Mouse (Mus musculus) midbrain, postnatal 0 days (tissue): Measurements from ENCODE around the gene Vav1. TPM values are rescaled to one million over a fixed set of nuclear protein-coding genes. Genes with fewer than 3 reads are reported as not detected.

Experiments used
- ATAC-seq: fragments of 200-750 bp; cut with Nextera tagmentation; 2 replicates; pipeline ENCODE4 v1.8.0; 2017; ENCODE audit warnings: moderate number of reproducible peaks, mild to moderate bottlenecking, moderate TSS enrichment, moderate library complexity; ENCODE audit not compliant: low FRiP score
- DNase-seq: peaks from one replicate; pipeline ENCODE4 v3.0.0-alpha.2; 2015; ENCODE audit warnings: low spot score
- H3K27ac ChIP-seq: fragments of 300-500 bp; sonication (generic); 2 replicates; pipeline ENCODE4 v1.5.1; 2014; ENCODE audit warnings: low read depth, mild to moderate bottlenecking, low read length, mixed read lengths
- H3K27me3 ChIP-seq: fragments of 300-500 bp; sonication (generic); 2 replicates; pipeline ENCODE4 v1.6.1; 2014; ENCODE audit warnings: low read length, control low read depth, mixed read lengths; ENCODE audit not compliant: insufficient read depth
- H3K36me3 ChIP-seq: fragments of 300-500 bp; sonication (generic); 2 replicates; pipeline ENCODE4 v1.6.1; 2014; ENCODE audit warnings: low read length, control low read depth, mixed read lengths; ENCODE audit not compliant: insufficient read depth
- H3K4me1 ChIP-seq: fragments of 300-500 bp; sonication (generic); 2 replicates; pipeline ENCODE4 v1.6.1; 2014; ENCODE audit warnings: mild to moderate bottlenecking, control low read depth, antibody characterized with exemption, low read length, mixed read lengths; ENCODE audit not compliant: insufficient read depth
- H3K4me2 ChIP-seq: fragments of 300-500 bp; sonication (generic); 2 replicates; pipeline ENCODE4 v1.6.1; 2014; ENCODE audit warnings: low read depth, mild to moderate bottlenecking, low read length, mixed read lengths; ENCODE audit not compliant: poor library complexity, severe bottlenecking
- H3K4me3 ChIP-seq: fragments of 300-500 bp; sonication (generic); 2 replicates; pipeline ENCODE4 v1.5.1; 2014; ENCODE audit warnings: low read depth, mild to moderate bottlenecking, low read length, moderate library complexity
- H3K9ac ChIP-seq: fragments of 300-500 bp; sonication (generic); replicated peaks from 2 replicates; pipeline ENCODE4 v1.6.1; 2014; ENCODE audit warnings: mild to moderate bottlenecking, low read length, moderate library complexity, mixed read lengths; ENCODE audit not compliant: poor library complexity, severe bottlenecking
- H3K9me3 ChIP-seq: fragments of 300-500 bp; sonication (generic); 2 replicates; pipeline ENCODE4 v1.6.1; 2016; ENCODE audit warnings: low read length, control low read depth
- CTCF ChIP-seq: IDR thresholded peaks from 2 replicates; pipeline ENCODE4 v1.5.1; 2016; ENCODE audit warnings: antibody characterized with exemption, mild to moderate bottlenecking
- WGBS: fragments of 180-500 bp; shearing (Covaris S2); extraction: QIAGEN DNeasy Blood & Tissue Kit; methylation state at CpG from one replicate; pipeline ENCODE4 v1.1.7; 2014; 5-methylcytosine and 5-hydroxymethylcytosine counted together
- polyA plus RNA-seq: library from polyadenylated mRNA; unstranded; fragments of >200 nt; fragmentation: Nextera tagmentation; extraction: Ambion mirVana; gene quantifications from 2 replicates; pipeline ENCODE4 v1.2.1, GENCODE M21; 2015
- total RNA-seq: library from RNA; depleted of rRNA; stranded (reverse); fragments of >200 nt; gene quantifications from 2 replicates; pipeline ENCODE4 v1.2.3, GENCODE M21; 2014; rRNA removed

Gene Vav1
- total RNA-seq (1.5 and 2.7 TPM in 2 replicates), polyA plus RNA-seq (1.7 and 2.0 TPM in 2 replicates)

DNA sequence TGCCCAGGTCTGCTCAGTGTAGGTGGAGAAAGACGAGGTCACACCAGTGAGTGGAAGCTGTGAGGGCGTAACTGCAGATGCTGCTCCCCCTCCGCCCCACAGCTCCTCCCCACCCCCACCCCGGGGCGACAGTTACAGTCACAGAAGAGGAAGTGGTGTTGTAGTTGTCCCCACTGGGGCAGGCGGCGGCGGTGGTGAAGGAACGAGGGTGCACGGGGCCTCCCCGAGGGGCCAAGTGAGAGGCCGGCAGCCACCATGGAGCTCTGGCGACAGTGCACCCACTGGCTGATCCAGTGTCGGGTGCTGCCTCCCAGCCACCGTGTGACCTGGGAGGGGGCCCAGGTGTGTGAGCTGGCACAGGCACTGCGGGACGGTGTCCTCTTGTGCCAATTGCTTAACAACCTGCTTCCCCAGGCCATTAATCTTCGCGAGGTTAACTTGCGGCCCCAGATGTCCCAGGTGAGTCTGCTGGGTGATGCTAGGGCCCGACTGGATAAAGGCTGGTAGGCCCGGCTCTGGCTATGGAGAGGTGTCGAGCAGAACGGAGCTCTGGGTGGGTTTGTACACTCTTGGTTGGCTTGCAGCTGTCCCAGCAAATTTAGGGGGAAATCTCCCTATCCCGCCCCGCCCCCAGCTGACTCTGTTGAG lies at the start of gene Vav1:
Vav1 (plus strand) TSS at position 158 of the 648 bp plus-strand sequence.
- Histone ChIP-seq H3K36me3 (no peaks in the 10 kb centered on the region), H3K9me3 (no peaks in the 10 kb centered on the region), H3K4me3 (no peak within 1 kb of the TSS), H3K4me1 (0 out of 2 replicates have a peak, but pooled peaks cover 2% of the 10 kb centered on the region), H3K4me2 (no peak within 1 kb of the TSS), H3K27ac (no peak within 1 kb of the TSS), H3K27me3 (0 out of 2 replicates have a peak, but pooled peaks cover under 1% of the 10 kb centered on the region), H3K9ac (no peak within 1 kb of the TSS)
- ATAC-seq (no peak), DNase-seq (no peak)
- no peak for TF ChIP-seq CTCF
- 78% methylated on average over 26 of the region's 26 CpGs for WGBS

DNA sequence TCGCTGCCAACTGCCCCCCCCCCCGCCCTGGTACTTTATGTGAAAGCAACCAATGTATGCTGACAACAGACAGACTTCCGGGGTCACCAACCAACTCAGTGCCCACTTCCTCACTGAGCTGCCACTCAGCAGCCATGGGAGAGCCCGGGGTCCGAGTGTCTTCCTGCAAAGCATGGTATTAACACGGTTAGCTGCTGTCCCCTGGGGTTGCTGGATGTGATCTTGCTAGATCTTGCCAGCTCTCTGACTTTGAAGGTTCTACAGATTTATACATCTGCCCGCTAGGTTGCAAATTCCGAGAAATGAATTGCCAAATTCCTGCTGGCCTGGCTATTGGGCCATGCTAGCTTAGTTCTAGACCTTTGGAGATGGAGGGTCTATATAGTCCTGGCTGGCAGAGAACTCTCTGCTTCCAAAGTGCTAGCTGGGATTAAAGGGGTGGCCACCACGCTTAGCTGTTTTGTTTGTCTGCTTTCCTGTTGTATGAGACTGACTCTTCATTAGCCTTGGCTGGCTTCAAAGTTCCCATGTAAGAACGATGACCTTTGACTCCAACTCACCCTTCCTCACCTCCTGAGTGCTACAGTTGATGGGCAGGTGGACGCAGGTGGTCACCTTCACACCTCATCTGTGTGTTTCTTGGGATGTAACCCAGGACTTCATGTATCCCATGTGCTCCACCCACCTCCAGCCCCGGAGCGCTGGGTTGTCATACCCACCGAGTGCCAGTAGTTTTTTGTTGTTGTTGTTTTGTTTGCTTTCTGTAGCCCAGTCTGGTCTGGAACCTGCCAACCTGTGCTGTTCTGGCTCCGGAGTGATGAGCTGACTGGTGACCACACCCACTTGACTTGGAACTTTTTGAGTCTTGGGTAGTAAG lies 48.8 kb upstream of the Vav1 start:
- Histone ChIP-seq H3K4me2 (no peak overlapping the region), H3K9ac (no peak overlapping the region), H3K9me3 (no peaks in the 10 kb centered on the region), H3K4me1 (no peaks in the 10 kb centered on the region), H3K36me3 (peaks cover 3% of the 10 kb centered on the region; the same call in 1 of the 2 replicates), H3K27ac (no peak overlapping the region), H3K4me3 (no peak overlapping the region), H3K27me3 (no peaks in the 10 kb centered on the region)
- WGBS = 75% methylated on average over 15 of the region's 15 CpGs
- TF ChIP-seq CTCF = no peak
- DNase-seq (no peak), ATAC-seq (no peak)

GRCm38 (mm10) chr17:57230728-57231125 lies 48.2 kb upstream of the Vav1 start:
- Histone ChIP-seq H3K36me3 (peaks cover 3% of the 10 kb centered on the region; the same call in 1 of the 2 replicates), H3K9me3 (no peaks in the 10 kb centered on the region), H3K9ac (no peak overlapping the region), H3K4me1 (no peaks in the 10 kb centered on the region), H3K27ac (no peak overlapping the region), H3K27me3 (no peaks in the 10 kb centered on the region), H3K4me2 (no peak overlapping the region), H3K4me3 (no peak overlapping the region)
- no peak for TF ChIP-seq CTCF
- ATAC-seq (no peak), DNase-seq (no peak)
- WGBS = 69% methylated on average over 6 of the region's 6 CpGs

- Histone ChIP-seq H3K27ac (no peak overlapping the region), H3K4me2 (no peak overlapping the region), H3K36me3 (peaks cover 9% of the 10 kb centered on the region), H3K4me1 (no peaks in the 10 kb centered on the region), H3K9me3 (no peaks in the 10 kb centered on the region), H3K4me3 (no peak overlapping the region), H3K9ac (no peak overlapping the region), H3K27me3 (no peaks in the 10 kb centered on the region)
- ATAC-seq = no peak
- DNase-seq = no peak
- no peak for TF ChIP-seq CTCF
Observed at GRCm38 (mm10) chr17:57231321-57231771, 47.6 kb upstream of the Vav1 start.

- no peaks in the 10 kb centered on the region for H3K4me1 ChIP-seq
- no peak overlapping the region for H3K9ac ChIP-seq
- no peak overlapping the region for H3K4me2 ChIP-seq
- WGBS = 81% methylated on average over 1 of the region's 1 CpGs
- TF ChIP-seq CTCF = no peak
- H3K9me3 ChIP-seq = no peaks in the 10 kb centered on the region
- peaks cover 17% of the 10 kb centered on the region for H3K36me3 ChIP-seq
- H3K4me3 ChIP-seq = no peak overlapping the region
- DNase-seq (no peak), ATAC-seq (no peak)
- H3K27ac ChIP-seq = no peak overlapping the region
- no peaks in the 10 kb centered on the region for H3K27me3 ChIP-seq
Observed at GRCm38 (mm10) chr17:57232200-57232599, 46.7 kb upstream of the Vav1 start.

DNA sequence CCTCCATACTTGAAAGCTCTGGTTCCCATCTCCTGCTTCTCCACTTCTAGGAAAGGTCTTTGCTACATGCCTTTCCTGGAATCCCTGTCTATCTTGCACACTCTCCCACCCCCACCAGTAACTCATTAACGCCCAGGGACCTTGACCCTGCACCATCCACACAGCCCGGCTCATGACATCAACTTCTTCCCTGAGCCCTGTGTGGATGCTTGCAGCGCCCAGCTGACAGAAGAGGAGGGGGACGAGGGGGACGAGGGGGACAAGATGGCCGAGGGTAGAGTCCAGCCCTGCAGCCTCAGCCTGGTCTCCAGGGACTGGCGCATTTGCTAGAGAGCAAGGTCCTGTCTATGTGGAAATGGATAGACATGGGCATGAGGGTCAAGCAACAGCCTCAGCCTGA lies 45.9 kb upstream of the Vav1 start:
- 38% methylated on average over 7 of the region's 7 CpGs for WGBS
- H3K27ac ChIP-seq = no peak overlapping the region
- H3K4me2 ChIP-seq = no peak overlapping the region

More for the DNA sequence above, 45.9 kb upstream of the Vav1 start:
- Histone ChIP-seq H3K4me1 (no peaks in the 10 kb centered on the region), H3K9me3 (no peaks in the 10 kb centered on the region), H3K27me3 (no peaks in the 10 kb centered on the region), H3K9ac (no peak overlapping the region), H3K4me3 (no peak overlapping the region), H3K36me3 (peaks cover 23% of the 10 kb centered on the region)
- no peak for TF ChIP-seq CTCF
- DNase-seq (no peak), ATAC-seq (no peak)
